Mouse (Mus musculus): ENCODE measurements around the gene Eif3i. TPM values are rescaled to one million over a fixed set of nuclear protein-coding genes. Genes with fewer than 3 reads are reported as not detected.
A peak's percentile ranks its signal among the peaks of the same experiment; 100 is the strongest.

Eif3i gene
- polyA plus RNA-seq, 1 experiment from 2014 or later = 289 TPM

- Histone ChIP-seq H3K4me3 (no peak overlapping the region), H3K4me1 (peaks cover 13% of the 10 kb centered on the region), H3K36me3 (peaks cover 27% of the 10 kb centered on the region), H3K27ac (no peak overlapping the region), H3K9me3 (no peaks in the 10 kb centered on the region), H3K27me3 (no peaks in the 10 kb centered on the region), H3K9ac (no peak overlapping the region), H3K4me2 (no peak overlapping the region)
- WGBS = 94% methylated on average over 7 of the region's 7 CpGs
- ATAC-seq (ENCODE audit: insufficient number of reproducible peaks, insufficient read depth, low FRiP score, low TSS enrichment, low read depth) = no peak
These were observed 16.7 kb upstream of the Eif3i start for GRCm38 (mm10) chr4:129617121-129617641.

GRCm38 (mm10) chr4:129616631-129617030 is 16.2 kb upstream of the Eif3i start:
- H3K4me1 ChIP-seq = peaks cover 10% of the 10 kb centered on the region
- H3K9ac ChIP-seq = 0 out of 2 replicates have a peak overlapping the region, but pooled peaks have one; percentile 11
- H3K27me3 ChIP-seq = no peaks in the 10 kb centered on the region
- H3K27ac ChIP-seq = no peak overlapping the region
- H3K4me2 ChIP-seq = no peak overlapping the region
- H3K9me3 ChIP-seq = no peaks in the 10 kb centered on the region
- no peak for ATAC-seq (ENCODE audit: insufficient number of reproducible peaks, insufficient read depth, low FRiP score, low TSS enrichment, low read depth)
- no peak overlapping the region for H3K4me3 ChIP-seq
- peaks cover 26% of the 10 kb centered on the region for H3K36me3 ChIP-seq
- WGBS = 90% methylated on average over 3 of the region's 3 CpGs

- no peak overlapping the region for H3K4me3 ChIP-seq
- WGBS = 89% methylated on average over 9 of the region's 9 CpGs
These were observed 15.4 kb upstream of the Eif3i start for GRCm38 (mm10) chr4:129615801-129616290.

DNA sequence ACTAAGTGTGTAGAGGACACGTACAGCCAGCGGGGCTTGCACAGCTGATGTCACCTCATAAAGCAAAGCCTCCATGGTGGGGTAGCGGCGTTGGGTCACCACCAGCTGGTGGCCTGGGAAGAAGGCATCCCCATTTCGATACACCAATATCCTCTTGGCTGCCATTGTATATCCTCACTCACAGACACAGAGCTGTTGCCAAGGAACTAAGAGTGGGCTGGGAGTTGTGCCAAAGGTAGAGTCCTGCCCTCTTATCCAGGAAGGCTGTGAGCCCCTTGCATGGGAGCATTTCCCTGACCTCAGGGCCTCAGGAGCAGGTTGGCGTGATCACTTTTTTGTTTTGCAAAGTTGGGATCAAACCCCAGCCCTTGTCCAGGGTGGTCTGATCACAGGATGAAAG is 13.6 kb upstream of the Eif3i start, which contains the start of gene Dcdc2b:
Dcdc2b (minus strand) TSS at position 165 of the 400 bp plus-strand sequence.
- no peak within 1 kb of the TSS for H3K4me3 ChIP-seq
- peaks cover 10% of the 10 kb centered on the region for H3K4me1 ChIP-seq
- no peak within 1 kb of the TSS for H3K9ac ChIP-seq
- no peaks in the 10 kb centered on the region for H3K9me3 ChIP-seq
- no peak for ATAC-seq (ENCODE audit: insufficient number of reproducible peaks, insufficient read depth, low FRiP score, low TSS enrichment, low read depth)
- WGBS = 89% methylated on average over 6 of the region's 6 CpGs
- 0 out of 2 replicates have a peak within 1 kb of the TSS, but pooled peaks have one; percentile 4 for H3K27ac ChIP-seq
- H3K4me2 ChIP-seq = no peak within 1 kb of the TSS
- H3K36me3 ChIP-seq = peaks cover 27% of the 10 kb centered on the region
- no peaks in the 10 kb centered on the region for H3K27me3 ChIP-seq

More at GRCm38 (mm10) chr4:129615801-129616290, 15.4 kb upstream of the Eif3i start:
- no peak overlapping the region for H3K4me2 ChIP-seq
- no peaks in the 10 kb centered on the region for H3K9me3 ChIP-seq
- H3K27me3 ChIP-seq = no peaks in the 10 kb centered on the region
- no peak for ATAC-seq (ENCODE audit: insufficient number of reproducible peaks, insufficient read depth, low FRiP score, low TSS enrichment, low read depth)
- no peak overlapping the region for H3K9ac ChIP-seq
- no peak overlapping the region for H3K27ac ChIP-seq
- peaks cover 10% of the 10 kb centered on the region for H3K4me1 ChIP-seq
- H3K36me3 ChIP-seq = peaks cover 21% of the 10 kb centered on the region

GRCm38 (mm10) chr4:129610472-129610871 is 10.0 kb upstream of the Eif3i start:
- H3K4me2 ChIP-seq = no peak overlapping the region
- no peak overlapping the region for H3K9ac ChIP-seq
- H3K27ac ChIP-seq = no peak overlapping the region
- 70% methylated on average over 4 of the region's 4 CpGs for WGBS
- no peak overlapping the region for H3K4me3 ChIP-seq
- 0 out of 2 replicates have a peak, but pooled peaks cover 2% of the 10 kb centered on the region for H3K4me1 ChIP-seq
- peak; percentile 54; the same call in 1 of the 2 replicates for ATAC-seq (ENCODE audit: insufficient number of reproducible peaks, insufficient read depth, low FRiP score, low TSS enrichment, low read depth)
- peaks cover 37% of the 10 kb centered on the region for H3K36me3 ChIP-seq
- H3K27me3 ChIP-seq = no peaks in the 10 kb centered on the region
- no peaks in the 10 kb centered on the region for H3K9me3 ChIP-seq

DNA sequence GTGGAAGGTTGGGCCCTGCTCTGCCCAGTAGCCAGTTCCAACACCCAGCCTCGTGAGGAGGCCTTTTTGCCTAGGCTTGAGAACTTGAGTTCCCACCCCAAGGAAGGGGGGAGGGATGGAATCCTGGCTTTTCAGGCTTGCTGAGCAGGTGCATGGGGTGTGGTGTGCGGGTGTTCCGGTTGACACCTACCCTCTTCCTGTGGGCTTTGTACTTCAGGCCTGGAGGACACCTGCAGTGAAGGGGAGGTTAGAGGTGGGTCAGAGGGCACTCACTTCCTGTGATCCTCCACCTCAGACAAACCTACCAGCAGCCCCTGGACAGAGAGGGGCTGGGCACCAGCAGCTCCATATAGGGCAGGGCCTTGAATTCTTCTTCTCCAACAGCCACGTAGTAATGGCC is 9.6 kb upstream of the Eif3i start:
- WGBS = 79% methylated on average over 4 of the region's 4 CpGs

GRCm38 (mm10) chr4:129609139-129609631 is 8.7 kb upstream of the Eif3i start:
- Histone ChIP-seq H3K27ac (no peak overlapping the region; the same call in 1 of the 2 replicates), H3K9me3 (no peaks in the 10 kb centered on the region), H3K4me1 (0 out of 2 replicates have a peak, but pooled peaks cover 2% of the 10 kb centered on the region), H3K27me3 (no peaks in the 10 kb centered on the region), H3K4me3 (no peak overlapping the region), H3K36me3 (peaks cover 48% of the 10 kb centered on the region), H3K9ac (no peak overlapping the region), H3K4me2 (no peak overlapping the region)
- ATAC-seq (ENCODE audit: insufficient number of reproducible peaks, insufficient read depth, low FRiP score, low TSS enrichment, low read depth) = no peak
- WGBS = 79% methylated on average over 12 of the region's 12 CpGs

More for the DNA sequence above, 9.6 kb upstream of the Eif3i start:
- Histone ChIP-seq H3K27ac (no peak overlapping the region), H3K4me2 (no peak overlapping the region), H3K9me3 (no peaks in the 10 kb centered on the region), H3K4me1 (0 out of 2 replicates have a peak, but pooled peaks cover 2% of the 10 kb centered on the region), H3K4me3 (no peak overlapping the region), H3K27me3 (no peaks in the 10 kb centered on the region), H3K9ac (no peak overlapping the region), H3K36me3 (peaks cover 40% of the 10 kb centered on the region)
- peak; percentile 22; the same call in 1 of the 2 replicates for ATAC-seq (ENCODE audit: insufficient number of reproducible peaks, insufficient read depth, low FRiP score, low TSS enrichment, low read depth)

GRCm38 (mm10) chr4:129608426-129609025 is 8.1 kb upstream of the Eif3i start:
- Histone ChIP-seq H3K4me1 (0 out of 2 replicates have a peak, but pooled peaks cover 2% of the 10 kb centered on the region), H3K36me3 (peaks cover 55% of the 10 kb centered on the region), H3K27me3 (no peaks in the 10 kb centered on the region), H3K27ac (0 out of 2 replicates have a peak overlapping the region, but pooled peaks have one; percentile 23), H3K9me3 (no peaks in the 10 kb centered on the region), H3K4me3 (no peak overlapping the region), H3K4me2 (no peak overlapping the region), H3K9ac (peak overlapping the region; percentile 32; the same call in 1 of the 2 replicates)
- ATAC-seq (ENCODE audit: insufficient number of reproducible peaks, insufficient read depth, low FRiP score, low TSS enrichment, low read depth) = peak; percentile 79
- 35% methylated on average over 7 of the region's 7 CpGs for WGBS

GRCm38 (mm10) chr4:129588865-129589264 is 11.6 kb downstream of the Eif3i start:
- no peak overlapping the region for H3K4me2 ChIP-seq
- H3K27me3 ChIP-seq = no peaks in the 10 kb centered on the region
- H3K9me3 ChIP-seq = no peaks in the 10 kb centered on the region
- no peak overlapping the region for H3K9ac ChIP-seq
- 90% methylated on average over 4 of the region's 4 CpGs for WGBS
- no peak for ATAC-seq (ENCODE audit: insufficient number of reproducible peaks, insufficient read depth, low FRiP score, low TSS enrichment, low read depth)
- peaks cover 8% of the 10 kb centered on the region for H3K4me1 ChIP-seq
- H3K4me3 ChIP-seq = no peak overlapping the region
- H3K27ac ChIP-seq = no peak overlapping the region
- H3K36me3 ChIP-seq = peaks cover 38% of the 10 kb centered on the region

DNA sequence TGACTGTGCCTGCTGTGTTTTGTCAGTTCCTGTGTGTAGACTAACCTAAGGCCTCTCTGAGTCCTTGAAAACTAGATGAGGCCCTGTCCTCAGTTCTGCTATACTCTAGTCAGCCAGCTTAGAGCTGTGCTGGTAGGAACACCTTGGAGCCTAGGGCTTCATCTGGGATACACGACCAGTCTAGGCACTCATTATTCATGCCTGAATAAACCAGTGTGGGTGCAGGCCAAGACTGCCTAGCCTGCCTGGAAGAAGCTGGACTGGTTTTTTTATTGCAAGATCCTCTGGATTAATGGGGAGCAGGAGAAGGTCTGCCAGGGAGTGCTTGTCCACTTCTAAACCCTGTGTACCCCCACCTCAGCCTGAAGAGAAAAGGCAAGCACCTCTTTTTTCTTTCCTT is 13.5 kb downstream of the Eif3i start:
- no peak overlapping the region for H3K27ac ChIP-seq
- H3K9ac ChIP-seq = no peak overlapping the region
- peaks cover 20% of the 10 kb centered on the region for H3K36me3 ChIP-seq
- 46% methylated on average over 1 of the region's 1 CpGs for WGBS
- ATAC-seq (ENCODE audit: insufficient number of reproducible peaks, insufficient read depth, low FRiP score, low TSS enrichment, low read depth) = no peak
- no peak overlapping the region for H3K4me2 ChIP-seq
- peaks cover 8% of the 10 kb centered on the region for H3K4me1 ChIP-seq
- H3K9me3 ChIP-seq = no peaks in the 10 kb centered on the region
- H3K4me3 ChIP-seq = no peak overlapping the region
- H3K27me3 ChIP-seq = no peaks in the 10 kb centered on the region

DNA sequence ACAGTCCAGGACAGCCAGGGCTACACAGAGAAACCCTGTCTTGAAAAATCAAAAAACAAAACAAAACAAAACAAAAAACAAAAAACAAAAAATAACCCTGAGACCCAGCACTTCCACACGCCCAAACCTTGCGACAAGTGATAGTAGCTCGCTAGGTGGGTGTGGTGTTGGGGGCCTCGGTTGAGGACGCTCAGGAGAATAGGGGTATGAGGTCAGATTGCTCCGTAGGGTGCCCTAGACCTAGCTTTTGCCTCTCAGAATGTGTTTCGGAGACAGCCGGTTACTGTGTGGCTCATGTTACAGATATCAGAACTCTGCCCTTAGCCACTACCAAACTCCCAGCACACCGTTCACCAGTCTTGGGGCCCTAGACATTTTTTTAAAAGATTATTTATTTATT is 14.7 kb downstream of the Eif3i start:
- no peaks in the 10 kb centered on the region for H3K9me3 ChIP-seq
- H3K4me1 ChIP-seq = peaks cover 8% of the 10 kb centered on the region
- no peak overlapping the region for H3K27ac ChIP-seq
- peaks cover 9% of the 10 kb centered on the region for H3K36me3 ChIP-seq
- ATAC-seq (ENCODE audit: insufficient number of reproducible peaks, insufficient read depth, low FRiP score, low TSS enrichment, low read depth) = no peak
- H3K9ac ChIP-seq = no peak overlapping the region
- no peaks in the 10 kb centered on the region for H3K27me3 ChIP-seq
- peak overlapping the region; percentile 76 for H3K4me2 ChIP-seq
- no peak overlapping the region for H3K4me3 ChIP-seq
- WGBS = 68% methylated on average over 9 of the region's 9 CpGs

All from embryonic facial prominence, embryonic 13.5 days (tissue).